Mouse (Mus musculus) hindbrain, postnatal 0 days (tissue): ENCODE measurements around the gene Poldip3. TPM values are rescaled to one million over a fixed set of nuclear protein-coding genes. Genes with fewer than 3 reads are reported as not detected.

Source experiments
- ATAC-seq: fragments of 200-750 bp; cut with Nextera tagmentation; 2 replicates; pipeline ENCODE4 v1.8.0; 2017; ENCODE audit warnings: mild to moderate bottlenecking, moderate TSS enrichment, moderate library complexity
- DNase-seq: peaks from one replicate; pipeline ENCODE4 v3.0.0-alpha.2; 2015; ENCODE audit warnings: low spot score
- H3K27ac ChIP-seq: fragments of 300-500 bp; sonication (generic); 2 replicates; pipeline ENCODE4 v1.5.1; 2014; ENCODE audit warnings: mild to moderate bottlenecking
- H3K27me3 ChIP-seq: fragments of 300-500 bp; sonication (generic); 2 replicates; pipeline ENCODE4 v1.6.1; 2014; ENCODE audit warnings: low read length, mixed read lengths; ENCODE audit not compliant: insufficient read depth
- H3K36me3 ChIP-seq: fragments of 300-500 bp; sonication (generic); 2 replicates; pipeline ENCODE4 v1.6.1; 2014; ENCODE audit warnings: low read length, mixed read lengths; ENCODE audit not compliant: insufficient read depth
- H3K4me1 ChIP-seq: fragments of 300-500 bp; sonication (generic); 2 replicates; pipeline ENCODE4 v1.6.1; 2014; ENCODE audit warnings: antibody characterized with exemption, low read length, mixed read lengths; ENCODE audit not compliant: insufficient read depth
- H3K4me2 ChIP-seq: fragments of 300-500 bp; sonication (generic); 2 replicates; pipeline ENCODE4 v1.6.1; 2014; ENCODE audit warnings: low read depth, mild to moderate bottlenecking, low read length, moderate library complexity, mixed read lengths
- H3K4me3 ChIP-seq: fragments of 300-500 bp; sonication (generic); 2 replicates; pipeline ENCODE4 v1.5.1; 2014; ENCODE audit warnings: low read length
- H3K9ac ChIP-seq: fragments of 300-500 bp; sonication (generic); replicated peaks from 2 replicates; pipeline ENCODE4 v1.6.1; 2014; ENCODE audit warnings: mild to moderate bottlenecking, low read length, moderate library complexity, mixed read lengths
- H3K9me3 ChIP-seq: fragments of 300-500 bp; sonication (generic); 2 replicates; pipeline ENCODE4 v1.6.1; 2016; ENCODE audit warnings: low read length, mixed read lengths
- CTCF ChIP-seq: IDR thresholded peaks from 2 replicates; pipeline ENCODE4 v1.5.1; 2016; ENCODE audit warnings: antibody characterized with exemption, control low read depth, low read depth
- WGBS: fragments of 180-500 bp; shearing (Covaris S2); extraction: QIAGEN DNeasy Blood & Tissue Kit; methylation state at CpG from one replicate; pipeline ENCODE4 v1.1.7; 2014; 5-methylcytosine and 5-hydroxymethylcytosine counted together
- polyA plus RNA-seq: library from polyadenylated mRNA; unstranded; fragments of >200 nt; fragmentation: Nextera tagmentation; extraction: Ambion mirVana; gene quantifications from 2 replicates; pipeline ENCODE4 v1.2.1, GENCODE M21; 2015
- total RNA-seq: library from RNA; depleted of rRNA; stranded (reverse); fragments of >200 nt; gene quantifications from 2 replicates; pipeline ENCODE4 v1.2.3, GENCODE M21; 2014

The Poldip3 gene
- total and polyA plus RNA-seq, 2 experiments from 2014 or later = 97.5 to 103 TPM

- TF ChIP-seq CTCF = no peak
- Histone ChIP-seq H3K4me3 (no peak overlapping the region), H3K4me2 (no peak overlapping the region), H3K9me3 (no peaks in the 10 kb centered on the region), H3K36me3 (peaks cover 29% of the 10 kb centered on the region), H3K9ac (no peak overlapping the region), H3K27me3 (no peaks in the 10 kb centered on the region), H3K27ac (no peak overlapping the region), H3K4me1 (no peaks in the 10 kb centered on the region)
- 94% methylated on average over 7 of the region's 7 CpGs for WGBS
- ATAC-seq (no peak), DNase-seq (no peak)
These were observed 9.5 kb upstream of the Poldip3 start for GRCm38 (mm10) chr15:83158587-83159160.

GRCm38 (mm10) chr15:83157667-83158064, 8.5 kb upstream of the Poldip3 start:
- H3K27me3 ChIP-seq = no peaks in the 10 kb centered on the region

DNA sequence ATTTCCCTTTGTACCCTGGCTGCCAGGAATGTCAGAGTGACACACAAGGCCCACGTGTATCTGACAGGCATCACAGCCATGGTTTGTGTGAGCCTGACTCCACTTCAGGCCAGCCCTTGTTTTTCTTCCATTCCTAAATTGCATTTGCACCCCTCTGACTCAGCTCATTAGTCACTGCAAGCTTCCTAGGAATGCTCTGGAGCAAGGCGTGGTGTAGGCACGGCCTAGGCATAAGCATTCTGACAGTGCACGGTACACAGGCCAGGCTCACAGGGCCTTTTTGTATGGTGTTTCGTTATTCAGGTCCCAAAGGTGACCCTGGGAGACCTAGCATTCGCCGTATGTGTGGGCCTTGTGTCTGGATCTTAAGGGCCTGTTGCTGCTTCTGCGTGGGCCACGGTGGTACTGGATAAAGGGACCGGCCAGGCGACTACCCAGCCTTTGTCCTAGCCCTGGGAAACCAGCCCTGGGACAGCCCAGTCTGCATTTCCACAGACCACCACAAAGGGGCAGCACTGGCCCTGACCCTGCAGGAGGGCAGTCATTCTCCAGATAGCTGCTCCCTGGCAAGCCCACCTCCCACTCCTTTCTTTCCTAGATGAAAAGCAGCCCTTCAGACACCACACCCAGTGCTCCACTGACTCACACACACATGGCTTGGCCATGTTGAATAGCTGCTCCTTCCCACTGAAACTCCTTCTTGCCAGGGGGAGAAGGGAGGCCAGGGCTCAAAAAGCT, 7.9 kb upstream of the Poldip3 start:
- peak; percentile 77 for TF ChIP-seq CTCF
- H3K4me1 ChIP-seq = no peaks in the 10 kb centered on the region
- H3K4me2 ChIP-seq = no peak overlapping the region
- H3K9me3 ChIP-seq = no peaks in the 10 kb centered on the region
- no peak overlapping the region for H3K27ac ChIP-seq
- DNase-seq = peak; percentile 44
- H3K9ac ChIP-seq = no peak overlapping the region
- no peaks in the 10 kb centered on the region for H3K27me3 ChIP-seq
- peaks cover 35% of the 10 kb centered on the region for H3K36me3 ChIP-seq
- no peak for ATAC-seq
- no peak overlapping the region for H3K4me3 ChIP-seq
- WGBS = 67% methylated on average over 11 of the region's 11 CpGs

More at GRCm38 (mm10) chr15:83157667-83158064, 8.5 kb upstream of the Poldip3 start:
- no peak overlapping the region for H3K4me3 ChIP-seq
- DNase-seq = no peak
- ATAC-seq = no peak
- H3K4me2 ChIP-seq = no peak overlapping the region
- H3K9me3 ChIP-seq = no peaks in the 10 kb centered on the region
- H3K9ac ChIP-seq = no peak overlapping the region
- no peaks in the 10 kb centered on the region for H3K4me1 ChIP-seq
- 98% methylated on average over 6 of the region's 6 CpGs for WGBS
- TF ChIP-seq CTCF = no peak
- H3K36me3 ChIP-seq = peaks cover 35% of the 10 kb centered on the region
- no peak overlapping the region for H3K27ac ChIP-seq

DNA sequence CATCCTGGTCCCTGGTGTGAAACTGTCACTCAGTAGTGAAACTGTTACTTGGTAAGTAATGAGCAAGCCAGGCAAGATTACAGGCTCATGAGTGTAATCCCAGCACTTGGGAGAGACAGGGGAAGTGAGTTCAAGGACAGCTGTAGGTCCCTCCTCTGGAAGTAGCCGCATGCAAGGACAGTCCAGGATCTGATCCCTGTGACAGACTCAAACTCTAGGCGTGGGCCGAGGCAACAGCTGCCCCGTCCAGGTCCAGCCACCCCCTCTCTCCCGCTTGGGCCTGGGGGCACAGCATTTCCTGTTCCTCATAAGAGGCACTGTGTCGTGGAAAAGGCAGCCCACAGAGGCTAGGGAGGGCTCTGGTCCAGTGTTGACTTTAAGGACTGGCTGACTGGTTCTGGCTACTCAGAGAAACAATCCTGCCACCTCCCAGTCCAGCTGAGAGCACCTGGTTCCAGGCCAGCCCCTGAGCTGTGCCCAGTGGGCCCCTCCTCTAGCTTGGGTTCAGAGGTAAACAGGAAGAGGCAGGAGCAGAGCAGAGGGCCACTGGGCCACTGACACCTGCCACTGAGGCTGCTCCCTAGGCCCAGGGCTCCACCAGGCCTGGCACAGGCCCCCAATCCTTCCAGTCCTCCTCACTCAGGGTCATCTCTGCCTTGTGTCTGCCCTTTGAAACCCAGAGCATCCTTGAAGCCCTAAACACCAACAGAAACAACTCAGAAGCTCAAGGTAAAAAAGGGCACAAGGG, 6.7 kb upstream of the Poldip3 start:
- H3K27ac ChIP-seq = no peak overlapping the region
- H3K4me2 ChIP-seq = no peak overlapping the region
- H3K4me1 ChIP-seq = no peaks in the 10 kb centered on the region
- peaks cover 35% of the 10 kb centered on the region for H3K36me3 ChIP-seq
- H3K27me3 ChIP-seq = no peaks in the 10 kb centered on the region
- WGBS = 78% methylated on average over 6 of the region's 6 CpGs
- 0 out of 2 replicates have a peak overlapping the region, but pooled peaks have one; percentile 0 for H3K9ac ChIP-seq
- TF ChIP-seq CTCF = no peak
- H3K4me3 ChIP-seq = no peak overlapping the region
- ATAC-seq (no peak), DNase-seq (no peak)
- no peaks in the 10 kb centered on the region for H3K9me3 ChIP-seq

DNA sequence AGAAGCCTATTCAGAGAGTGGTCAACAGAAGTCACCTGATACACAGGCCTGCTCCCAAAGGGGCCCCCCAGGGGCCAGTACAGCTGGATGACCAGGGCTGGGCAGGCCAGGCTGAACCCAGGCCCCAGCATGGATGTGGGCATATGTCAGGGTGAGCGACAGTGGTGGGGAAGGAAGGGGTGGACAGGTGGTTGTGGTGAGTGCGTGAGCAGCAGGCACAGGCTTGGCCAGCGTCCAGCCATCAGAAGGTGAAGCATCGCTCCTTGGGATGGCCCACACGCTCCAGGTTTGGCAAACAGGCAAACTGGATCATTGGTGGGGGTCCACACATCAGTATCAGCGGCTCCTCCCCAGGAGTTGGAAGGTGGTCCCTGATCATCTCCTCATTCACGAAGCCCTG, 5.1 kb upstream of the Poldip3 start:
- Histone ChIP-seq H3K4me1 (no peaks in the 10 kb centered on the region), H3K27me3 (no peaks in the 10 kb centered on the region), H3K9ac (no peak overlapping the region), H3K36me3 (peaks cover 25% of the 10 kb centered on the region), H3K9me3 (no peaks in the 10 kb centered on the region), H3K4me3 (no peak overlapping the region), H3K27ac (no peak overlapping the region), H3K4me2 (no peak overlapping the region)
- ATAC-seq (no peak), DNase-seq (no peak)
- TF ChIP-seq CTCF = no peak
- 93% methylated on average over 7 of the region's 7 CpGs for WGBS

DNA sequence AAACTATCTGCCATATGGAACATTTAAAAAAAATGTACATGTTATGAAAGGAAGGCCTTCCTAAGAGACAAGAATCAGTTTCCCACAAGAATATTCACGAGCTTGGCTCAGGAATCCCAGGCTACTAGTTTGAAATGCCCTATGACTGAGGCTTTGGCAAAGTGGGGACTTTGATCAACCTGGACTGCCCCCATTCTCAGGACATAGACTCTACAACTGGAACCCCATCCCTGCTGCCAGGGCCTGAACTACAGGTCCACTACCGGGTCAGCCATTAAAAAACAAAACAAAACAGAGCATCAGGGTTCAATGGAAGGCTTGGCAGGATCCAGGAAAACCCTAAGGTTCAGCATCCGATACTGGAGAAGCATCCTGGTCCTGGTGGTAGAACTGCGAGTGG, 1.5 kb upstream of the Poldip3 start:
- no peak for TF ChIP-seq CTCF
- H3K9ac ChIP-seq = no peak overlapping the region
- H3K36me3 ChIP-seq = peaks cover 11% of the 10 kb centered on the region
- no peaks in the 10 kb centered on the region for H3K27me3 ChIP-seq
- no peaks in the 10 kb centered on the region for H3K9me3 ChIP-seq
- no peak overlapping the region for H3K4me3 ChIP-seq
- no peak for DNase-seq
- ATAC-seq = no peak
- peaks cover 9% of the 10 kb centered on the region; the same call in 1 of the 2 replicates for H3K4me1 ChIP-seq
- H3K4me2 ChIP-seq = no peak overlapping the region
- WGBS = 90% methylated on average over 4 of the region's 4 CpGs
- H3K27ac ChIP-seq = no peak overlapping the region
